Mouse (Mus musculus) thymus, adult 2 months (tissue): Measurements from ENCODE around the gene Tmc3.

Experiments used
- CTCF ChIP-seq: fragments of 200-500 bp; IDR thresholded peaks from 2 replicates; pipeline ENCODE4 v1.5.1; 2012; ENCODE audit warnings: mild to moderate bottlenecking, control low read depth, low read length, moderate library complexity, borderline replicate concordance; ENCODE audit not compliant: control insufficient read depth, poor library complexity, insufficient read depth; ENCODE audit errors: extremely low read depth
- POLR2A ChIP-seq: fragments of 200-500 bp; IDR thresholded peaks from 2 replicates; pipeline ENCODE4 v1.6.1; 2012; ENCODE audit warnings: mild to moderate bottlenecking, low read length, control low read depth, moderate library complexity; ENCODE audit not compliant: control insufficient read depth, poor library complexity, insufficient read depth; ENCODE audit errors: extremely low read depth

DNA sequence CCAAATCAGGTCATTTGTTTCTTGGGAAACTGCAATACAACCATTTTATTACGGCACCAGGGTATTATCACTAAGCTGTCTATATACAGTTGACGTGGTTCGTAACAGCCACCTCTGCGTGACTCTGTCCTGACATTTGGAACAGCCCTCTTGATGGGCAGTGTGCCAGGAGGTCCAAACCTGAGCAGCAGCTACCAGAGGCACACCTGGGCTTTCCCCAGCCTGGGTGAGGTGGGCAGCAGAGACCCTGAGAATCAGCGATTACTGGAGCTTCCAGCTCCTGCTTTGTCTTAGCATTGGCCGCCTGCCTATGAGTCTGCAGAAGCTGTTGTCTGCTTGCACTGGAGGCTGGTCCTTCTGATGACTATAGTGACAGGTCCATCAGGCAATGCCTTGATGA lies 58.9 kb downstream of the Tmc3 start:
- TF ChIP-seq POLR2A (no peak), CTCF (no peak)
